Mouse (Mus musculus) kidney, adult 2 months (tissue): ENCODE results near the gene Kiz. TPM values are rescaled to one million over a fixed set of nuclear protein-coding genes. Genes with fewer than 3 reads are reported as not detected.

Experiments used
- DNase-seq: peaks from one replicate; pipeline ENCODE4 v3.0.0; 2021
- H3K27ac ChIP-seq: fragments of 200-500 bp; 2 replicates; pipeline ENCODE4 v1.5.1; 2012; ENCODE audit warnings: low read depth, low read length, control low read depth, inconsistent platforms; ENCODE audit not compliant: insufficient read depth
- H3K27me3 ChIP-seq: fragments of 200-500 bp; replicated peaks from 2 replicates; pipeline ENCODE4 v1.6.1; 2012; ENCODE audit warnings: mild to moderate bottlenecking, moderate library complexity, low read length, inconsistent platforms; ENCODE audit not compliant: control insufficient read depth, insufficient read depth
- H3K36me3 ChIP-seq: fragments of 200-500 bp; 2 replicates; pipeline ENCODE4 v1.6.1; 2012; ENCODE audit warnings: mild to moderate bottlenecking, moderate library complexity, low read length, inconsistent platforms; ENCODE audit not compliant: control insufficient read depth, insufficient read depth
- H3K4me1 ChIP-seq: fragments of 200-500 bp; 2 replicates; pipeline ENCODE4 v1.6.1; 2011; ENCODE audit warnings: low read length; ENCODE audit not compliant: control insufficient read depth, insufficient read depth
- H3K4me3 ChIP-seq: fragments of 200-500 bp; 2 replicates; pipeline ENCODE4 v1.5.1; 2011; ENCODE audit warnings: mild to moderate bottlenecking, low read depth, low read length, control low read depth; ENCODE audit not compliant: insufficient read depth
- CTCF ChIP-seq: fragments of 200-500 bp; conservative IDR thresholded peaks from 2 replicates; pipeline ENCODE4 v1.5.1; 2011; ENCODE audit warnings: low read depth, mild to moderate bottlenecking, control low read depth, low read length, moderate library complexity, mixed read lengths; ENCODE audit not compliant: insufficient read depth, insufficient read length
- POLR2A ChIP-seq: fragments of 200-500 bp; IDR thresholded peaks from one replicate; pipeline ENCODE4 v1.6.1; 2011; ENCODE audit warnings: low read depth, low read length, control low read depth
- WGBS: fragments of 180-500 bp; shearing (Covaris S2); methylation state at CpG from one replicate; pipeline ENCODE4 v1.1.7; 2018; 5-methylcytosine and 5-hydroxymethylcytosine counted together
- polyA plus RNA-seq: library from polyadenylated mRNA; depleted of rRNA; stranded (reverse); fragments of >200 nt; gene quantifications from 2 replicates; pipeline ENCODE4 v1.2.3, GENCODE M21; 2012; rRNA removed

The Kiz gene
- 7.7 and 11.5 TPM in 2 replicates for polyA plus RNA-seq

DNA sequence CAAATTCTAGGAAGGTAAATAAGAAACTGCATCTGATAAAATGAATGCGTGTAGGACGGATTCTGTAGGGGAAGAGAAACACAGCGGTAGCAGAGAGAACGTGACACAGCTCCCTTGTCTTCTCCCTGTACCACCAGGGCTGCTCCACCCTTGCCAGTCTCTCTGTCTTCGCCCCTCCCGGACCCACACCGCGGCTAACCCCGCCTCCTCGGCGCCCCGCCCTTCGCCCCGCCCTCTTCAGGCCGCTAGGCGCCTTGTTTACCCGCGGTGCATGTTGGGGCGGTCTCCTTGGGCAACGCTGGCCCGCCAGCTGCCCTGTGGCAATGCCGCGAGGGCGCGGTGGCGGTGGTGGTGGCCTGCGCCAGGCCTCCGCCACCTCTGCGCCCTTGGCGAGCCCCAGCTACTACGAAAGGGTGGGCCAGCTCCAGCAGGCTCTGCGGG, at the start of gene Kiz:
TSS of gene Kiz (plus strand) at position 266 of the 441 bp plus-strand sequence.
- Histone ChIP-seq H3K36me3 (no peaks in the 10 kb centered on the region), H3K27ac (peak within 1 kb of the TSS; percentile 55), H3K4me3 (peak within 1 kb of the TSS; percentile 97), H3K27me3 (no peaks in the 10 kb centered on the region), H3K4me1 (no peaks in the 10 kb centered on the region)
- TF ChIP-seq CTCF = no peak
- TF ChIP-seq POLR2A = peak; percentile 36
- 3% methylated on average over 32 of the region's 32 CpGs for WGBS
- DNase-seq = peak; percentile 97

GRCm38 (mm10) chr2:146809706-146810256, 45.9 kb upstream of the Kiz start:
- Histone ChIP-seq H3K27me3 (no peaks in the 10 kb centered on the region), H3K4me1 (no peaks in the 10 kb centered on the region), H3K36me3 (no peaks in the 10 kb centered on the region), H3K4me3 (no peak overlapping the region), H3K27ac (no peak overlapping the region)
- 87% methylated on average over 7 of the region's 7 CpGs for WGBS
- DNase-seq = no peak
- no peak for TF ChIP-seq CTCF
- TF ChIP-seq POLR2A = no peak

DNA sequence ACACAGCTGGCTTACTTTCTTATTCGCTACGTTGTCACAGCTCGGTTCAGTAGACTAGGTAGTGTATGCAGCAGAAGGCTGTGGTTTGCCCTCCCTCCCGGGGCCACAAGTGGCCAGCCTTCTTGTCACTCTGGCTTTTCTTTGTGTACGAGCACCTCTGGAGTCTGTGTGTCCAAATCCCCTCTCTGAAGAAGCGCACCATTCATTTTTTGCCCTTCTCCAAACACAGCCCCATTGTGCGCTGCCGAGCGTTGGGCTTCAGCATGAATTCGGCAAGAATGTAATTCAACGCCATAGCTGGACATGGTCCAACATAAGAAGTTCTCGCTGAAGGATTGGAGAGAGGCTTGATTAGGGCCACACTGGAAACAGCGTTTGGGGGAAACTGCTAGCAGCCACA, 45.0 kb upstream of the Kiz start:
- 69% methylated on average over 13 of the region's 13 CpGs for WGBS
- no peaks in the 10 kb centered on the region for H3K4me1 ChIP-seq
- no peaks in the 10 kb centered on the region for H3K27me3 ChIP-seq
- no peak for TF ChIP-seq CTCF
- no peak for TF ChIP-seq POLR2A
- H3K27ac ChIP-seq = no peak overlapping the region
- H3K36me3 ChIP-seq = no peaks in the 10 kb centered on the region
- no peak for DNase-seq
- H3K4me3 ChIP-seq = no peak overlapping the region

- no peaks in the 10 kb centered on the region for H3K4me1 ChIP-seq
- no peak for TF ChIP-seq POLR2A
- TF ChIP-seq CTCF = no peak
These were observed 40.7 kb upstream of the Kiz start for GRCm38 (mm10) chr2:146814978-146815377.

DNA sequence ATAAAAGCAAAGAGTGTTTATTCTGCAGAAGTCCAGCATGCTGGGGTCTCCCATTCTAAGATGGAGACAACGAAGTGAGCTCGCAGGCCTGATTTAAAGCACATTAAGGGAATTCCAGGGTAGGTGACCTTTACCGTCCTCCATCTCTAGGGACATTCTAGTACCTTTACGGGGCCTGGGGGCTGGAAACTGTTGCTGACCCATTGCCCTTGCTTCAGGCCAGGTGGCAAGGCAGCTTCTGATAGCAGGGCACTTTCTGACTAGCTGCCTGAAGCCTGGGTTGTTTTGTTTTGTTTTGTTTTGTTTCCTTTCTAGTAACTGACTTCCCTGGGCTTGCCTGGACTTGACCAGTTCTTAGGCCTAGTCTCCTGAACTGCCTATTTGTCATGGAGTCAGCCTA, 36.6 kb upstream of the Kiz start:
- TF ChIP-seq CTCF (no peak), POLR2A (no peak)
- Histone ChIP-seq H3K4me1 (no peaks in the 10 kb centered on the region), H3K4me3 (no peak overlapping the region), H3K27me3 (no peaks in the 10 kb centered on the region), H3K36me3 (no peaks in the 10 kb centered on the region), H3K27ac (no peak overlapping the region)
- no peak for DNase-seq
- WGBS = 87% methylated on average over 4 of the region's 4 CpGs

More at GRCm38 (mm10) chr2:146814978-146815377, 40.7 kb upstream of the Kiz start:
- no peak overlapping the region for H3K27ac ChIP-seq
- 82% methylated on average over 7 of the region's 7 CpGs for WGBS
- H3K4me3 ChIP-seq = no peak overlapping the region
- no peaks in the 10 kb centered on the region for H3K27me3 ChIP-seq
- no peaks in the 10 kb centered on the region for H3K36me3 ChIP-seq
- no peak for DNase-seq

- Histone ChIP-seq H3K36me3 (no peaks in the 10 kb centered on the region), H3K27ac (no peak overlapping the region), H3K4me1 (no peaks in the 10 kb centered on the region), H3K4me3 (no peak overlapping the region), H3K27me3 (no peaks in the 10 kb centered on the region)
- DNase-seq = no peak
- TF ChIP-seq POLR2A (no peak), CTCF (no peak)
- 59% methylated on average over 11 of the region's 11 CpGs for WGBS
These were observed 32.1 kb upstream of the Kiz start for GRCm38 (mm10) chr2:146823483-146823951.

- no peak overlapping the region for H3K4me3 ChIP-seq
- 44% methylated on average over 8 of the region's 8 CpGs for WGBS
- no peak for DNase-seq
- no peak for TF ChIP-seq CTCF
- no peak for TF ChIP-seq POLR2A
- no peaks in the 10 kb centered on the region for H3K4me1 ChIP-seq
- no peaks in the 10 kb centered on the region for H3K27me3 ChIP-seq
- no peak overlapping the region for H3K27ac ChIP-seq
- no peaks in the 10 kb centered on the region for H3K36me3 ChIP-seq
These were observed 31.6 kb upstream of the Kiz start for GRCm38 (mm10) chr2:146824043-146824442.
